Mouse (Mus musculus): Measurements from ENCODE around the gene Med19. TPM values are rescaled to one million over a fixed set of nuclear protein-coding genes. Genes with fewer than 3 reads are reported as not detected.

Gene Med19
- polyA plus RNA-seq, 1 experiment = 23.6 TPM

DNA sequence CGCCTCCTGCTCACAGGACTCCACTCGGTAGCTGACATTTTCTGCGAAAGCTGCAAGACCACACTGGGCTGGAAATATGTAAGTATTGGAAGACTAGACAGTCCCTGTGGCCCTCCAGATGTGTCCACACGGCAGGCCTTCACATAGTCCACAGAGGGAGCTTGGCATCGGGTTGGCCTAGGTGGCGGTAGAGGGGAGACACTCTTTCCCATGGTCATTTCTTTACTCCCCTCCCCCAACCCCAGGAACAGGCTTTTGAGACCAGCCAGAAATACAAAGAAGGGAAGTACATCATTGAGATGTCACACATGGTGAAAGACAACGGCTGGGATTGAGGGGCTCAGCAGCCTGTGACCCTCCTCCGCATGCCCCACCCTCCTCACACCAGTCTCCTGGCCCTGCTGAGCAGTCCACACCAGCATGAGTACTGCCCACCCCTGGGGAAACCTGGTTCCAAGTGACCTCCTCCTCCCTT, 59.3 kb downstream of the Med19 start:
- H3K27ac ChIP-seq (ENCODE audit: control insufficient read depth, insufficient read depth, low read depth, low read length, poor library complexity) = no peak overlapping the region; the same call in 1 of the 2 replicates
- TF ChIP-seq CTCF (IDR thresholded peaks at IDR 0.05; ENCODE audit: control insufficient read depth, insufficient read depth, low read length) (0 out of 2 replicates have a peak, but pooled peaks have one; percentile 9), POLR2A (IDR thresholded peaks at IDR 0.05; ENCODE audit: borderline replicate concordance, control insufficient read depth, low read depth, low read length) (no peak)
- 19% methylated on average over 8 of the region's 8 CpGs for WGBS
- peaks cover 2% of the 10 kb centered on the region; the same call in 1 of the 2 replicates for H3K4me1 ChIP-seq (ENCODE audit: control insufficient read depth, insufficient read depth, low read length)
- H3K4me3 ChIP-seq (replicated peaks; ENCODE audit: control insufficient read depth, low read depth, low read length) = peak overlapping the region; percentile 36

Other genes with a start within 250 kb of the Med19 start
- gene Tfpi, start 201.6 kb upstream of the Med19 start, polyA plus RNA-seq (2011; ENCODE audit: insufficient read depth, insufficient read length, low replicate concordance, missing spikeins) = 12.4 and 23.2 TPM in 2 replicates
- gene Ctnnd1, start 27.6 kb upstream of the Med19 start, polyA plus RNA-seq (2011; ENCODE audit: insufficient read depth, insufficient read length, low replicate concordance, missing spikeins) = 11.0 and 25.2 TPM in 2 replicates
- gene Btbd18, start 19.3 kb upstream of the Med19 start, polyA plus RNA-seq (2011; ENCODE audit: insufficient read depth, insufficient read length, low replicate concordance, missing spikeins) = 0.50 TPM in 1 of 2 replicates, not detected in the other
- gene Selenoh, start 7.6 kb upstream of the Med19 start, polyA plus RNA-seq (2011; ENCODE audit: insufficient read depth, insufficient read length, low replicate concordance, missing spikeins) = 46.2 and 93.3 TPM in 2 replicates
- not detected in 2 replicates for gene Gm28635, start 361 bp upstream of the Med19 start, polyA plus RNA-seq (2011; ENCODE audit: insufficient read depth, insufficient read length, low replicate concordance, missing spikeins)
- 23.5 and 35.9 TPM in 2 replicates for gene Tmx2, start 738 bp downstream of the Med19 start, polyA plus RNA-seq (2011; ENCODE audit: insufficient read depth, insufficient read length, low replicate concordance, missing spikeins)
- gene Zdhhc5, start 36.8 kb downstream of the Med19 start, polyA plus RNA-seq (2011; ENCODE audit: insufficient read depth, insufficient read length, low replicate concordance, missing spikeins) = 10.8 and 14.6 TPM in 2 replicates
- gene Clp1, start 48.9 kb downstream of the Med19 start, polyA plus RNA-seq (2011; ENCODE audit: insufficient read depth, insufficient read length, low replicate concordance, missing spikeins) = 17.4 and 25.1 TPM in 2 replicates
- 172 and 242 TPM in 2 replicates for gene Ypel4, start 55.7 kb downstream of the Med19 start, polyA plus RNA-seq (2011; ENCODE audit: insufficient read depth, insufficient read length, low replicate concordance, missing spikeins)
- gene Gm19426, start 65.3 kb downstream of the Med19 start, polyA plus RNA-seq (2011; ENCODE audit: insufficient read depth, insufficient read length, low replicate concordance, missing spikeins) = not detected in 2 replicates
- gene Serping1, start 97.0 kb downstream of the Med19 start, polyA plus RNA-seq (2011; ENCODE audit: insufficient read depth, insufficient read length, low replicate concordance, missing spikeins) = 29.0 and 29.7 TPM in 2 replicates
- gene Ube2l6, start 120.4 kb downstream of the Med19 start, polyA plus RNA-seq (2011; ENCODE audit: insufficient read depth, insufficient read length, low replicate concordance, missing spikeins) = 140 and 409 TPM in 2 replicates
- 0.85 TPM in 1 of 2 replicates, not detected in the other for gene Smtnl1, start 144.2 kb downstream of the Med19 start, polyA plus RNA-seq (2011; ENCODE audit: insufficient read depth, insufficient read length, low replicate concordance, missing spikeins)
- 21.8 and 33.8 TPM in 2 replicates for gene Timm10, start 148.6 kb downstream of the Med19 start, polyA plus RNA-seq (2011; ENCODE audit: insufficient read depth, insufficient read length, low replicate concordance, missing spikeins)
- gene Slc43a1, start 160.4 kb downstream of the Med19 start, polyA plus RNA-seq (2011; ENCODE audit: insufficient read depth, insufficient read length, low replicate concordance, missing spikeins) = 142 and 195 TPM in 2 replicates
- gene Rtn4rl2, start 208.3 kb downstream of the Med19 start, polyA plus RNA-seq (2011; ENCODE audit: insufficient read depth, insufficient read length, low replicate concordance, missing spikeins) = not detected in 2 replicates